Mouse (Mus musculus): ENCODE data around the gene Tex52.
"Not testable (repeated sequence)": the region's sequence is repeated elsewhere in the genome, so short reads cannot be mapped to it uniquely, and the experiment has no call there.

Tex52 gene

DNA sequence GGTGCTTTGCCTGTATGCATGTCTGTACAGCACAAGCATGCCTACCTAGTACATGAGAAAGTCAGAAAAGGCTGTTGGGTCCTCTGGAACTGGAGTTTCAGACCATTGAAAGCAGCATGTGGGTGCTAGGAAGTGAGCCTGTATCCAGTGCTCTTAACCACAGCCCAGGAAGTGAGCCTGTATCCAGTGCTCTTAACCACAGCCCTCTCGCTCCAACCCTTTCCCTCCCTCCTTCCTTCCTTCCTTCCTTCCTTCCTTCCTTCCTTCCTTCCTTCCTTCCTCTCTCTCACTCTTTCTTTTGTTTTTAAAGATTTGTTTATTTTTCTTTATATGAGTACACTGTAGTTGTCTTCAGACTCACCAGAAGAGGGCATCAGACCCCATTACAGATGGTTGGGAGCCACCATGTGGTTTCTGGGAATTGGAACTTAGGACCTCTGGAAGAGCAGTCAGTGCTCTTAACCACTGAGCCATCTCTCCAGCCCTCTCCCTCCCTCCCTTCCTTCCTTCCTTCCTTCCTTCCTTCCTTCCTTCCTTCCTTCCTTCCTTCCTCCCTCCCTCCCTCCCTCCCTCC, 5.4 kb downstream of the Tex52 start:
- DNase-seq (ENCODE audit: low read depth, low spot score) = not testable (repeated sequence)

DNA sequence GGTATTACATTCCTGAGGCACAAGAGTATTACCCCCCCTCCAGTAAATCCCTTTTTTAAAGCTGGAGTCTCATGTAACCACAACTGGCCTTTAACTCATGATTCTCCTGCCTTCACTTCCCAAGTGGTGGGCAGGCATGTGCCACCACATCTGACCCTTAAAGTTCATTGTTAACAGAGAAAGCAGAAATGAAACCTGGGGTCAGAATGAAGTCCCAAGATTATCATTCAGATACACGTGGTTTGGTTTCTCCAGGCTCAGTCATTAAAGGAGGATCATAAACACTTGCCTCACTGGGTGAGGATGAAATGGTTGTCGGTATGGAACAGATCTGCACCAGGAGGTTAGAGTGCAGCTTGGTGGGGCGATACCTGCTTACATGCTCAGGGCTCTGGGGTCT, 6.0 kb downstream of the Tex52 start:
- no peak for DNase-seq (ENCODE audit: low read depth, low spot score)

DNA sequence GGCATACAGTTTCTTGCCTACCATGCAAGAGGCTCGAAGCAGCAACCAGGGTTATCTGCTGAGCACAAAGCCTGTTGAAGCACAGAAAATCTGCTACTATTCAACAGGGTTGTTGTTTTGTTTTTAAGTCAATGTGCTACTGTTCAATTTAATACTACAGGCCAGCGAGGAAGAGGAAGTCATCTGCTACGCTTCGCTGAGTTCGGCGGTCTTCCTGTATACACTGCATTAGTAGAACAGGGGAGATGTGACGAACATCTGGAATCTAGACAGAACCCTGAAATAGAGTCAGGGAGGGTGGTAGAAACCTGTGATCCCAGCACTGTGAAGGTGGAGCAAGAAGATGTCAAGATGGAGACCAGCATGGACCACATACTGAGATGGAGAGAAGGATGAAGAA, 8.5 kb downstream of the Tex52 start:
- no peak for DNase-seq (ENCODE audit: low read depth, low spot score)

DNA sequence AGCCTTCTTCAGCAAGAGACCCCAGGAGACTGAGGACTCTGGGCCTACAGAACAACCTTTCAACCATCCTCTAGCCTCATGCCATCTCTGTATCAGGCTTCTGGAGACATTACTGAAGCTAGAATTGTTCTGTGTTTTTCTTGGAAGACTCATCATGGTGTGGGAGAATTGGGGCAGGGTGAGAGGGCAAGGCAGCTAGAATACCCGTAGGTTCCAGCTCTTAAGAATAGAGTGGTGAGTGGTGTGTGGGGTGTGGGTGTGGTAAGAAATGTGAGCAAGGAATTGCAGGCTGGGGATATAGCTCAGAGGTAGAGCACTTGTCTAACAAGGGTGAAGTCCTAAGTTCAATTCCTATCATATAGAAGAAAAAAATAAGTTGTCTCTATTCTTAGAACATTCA, 9.8 kb downstream of the Tex52 start:
- no peak for DNase-seq (ENCODE audit: low read depth, low spot score)

DNA sequence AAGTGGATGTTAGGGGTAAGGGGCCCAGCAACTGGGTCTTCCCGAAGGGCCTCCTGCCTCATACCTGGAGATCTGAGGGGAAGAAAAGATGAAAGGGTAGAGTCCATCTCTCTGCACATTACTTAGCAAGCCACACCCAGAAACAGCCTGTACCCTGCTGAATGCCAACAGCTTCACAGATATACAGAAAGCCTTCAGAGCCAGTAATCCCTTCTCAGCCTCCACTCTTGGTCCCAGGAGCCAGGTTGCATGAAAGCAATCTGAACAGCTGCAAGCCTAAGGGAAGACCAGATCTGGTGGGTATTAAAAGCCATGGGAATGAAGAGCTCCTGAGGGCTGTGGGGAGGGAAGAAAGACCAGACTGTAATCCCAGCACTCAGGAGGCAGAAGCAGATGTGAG, 13.9 kb downstream of the Tex52 start:
- no peak for DNase-seq (ENCODE audit: low read depth, low spot score)

DNA sequence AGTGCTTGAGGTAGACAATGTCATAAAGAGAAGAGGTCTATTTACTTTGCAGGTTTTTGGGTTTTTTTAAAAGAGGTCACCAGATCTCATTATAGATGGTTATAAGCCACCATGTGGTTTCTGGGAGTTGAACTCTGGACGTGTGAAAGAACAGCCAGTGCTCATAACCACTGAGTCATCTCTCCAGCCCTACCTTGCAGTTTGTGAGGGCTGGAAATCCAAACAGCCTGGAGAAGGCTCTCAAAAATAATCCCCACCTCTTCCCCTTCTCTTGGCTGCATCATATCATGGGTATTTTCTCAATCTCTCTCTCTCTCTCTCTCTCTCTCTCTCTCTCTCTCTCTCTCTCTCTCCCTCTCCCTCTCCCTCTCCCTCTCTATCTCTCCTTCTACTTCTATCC, 15.4 kb downstream of the Tex52 start:
- no peak for DNase-seq (ENCODE audit: low read depth, low spot score)

DNA sequence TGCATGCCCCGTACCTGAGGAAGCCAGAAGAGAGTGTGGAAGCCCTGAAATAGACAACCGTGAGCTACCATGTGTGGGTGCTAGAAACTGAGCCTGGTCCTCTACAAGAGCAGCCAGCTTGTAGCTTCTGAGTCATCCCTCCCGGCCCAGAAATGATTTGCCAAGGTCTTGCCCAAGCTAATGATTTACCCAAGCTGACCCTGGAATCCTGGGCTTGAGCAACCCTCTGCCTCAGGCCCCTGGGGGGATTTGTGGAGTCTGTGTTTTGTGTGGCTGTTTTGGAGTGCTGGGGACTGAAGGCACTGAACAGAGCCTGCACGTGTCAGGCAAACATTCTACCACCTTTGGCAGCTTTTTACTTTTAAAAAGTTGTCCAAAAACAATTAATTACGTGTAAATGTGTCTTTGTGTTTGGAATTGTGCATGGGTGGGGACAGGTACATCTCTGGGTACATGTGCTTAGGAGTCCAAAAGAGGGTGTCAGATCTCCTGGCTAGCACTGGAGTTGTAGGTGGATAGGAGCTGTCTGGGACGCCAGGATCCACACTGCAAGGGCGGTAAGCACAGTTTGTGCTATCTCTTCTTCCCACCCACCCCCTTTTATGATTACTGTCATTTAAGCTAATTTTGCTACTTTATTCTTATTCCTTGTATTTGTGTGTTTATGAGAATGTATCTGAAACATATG, 22.5 kb downstream of the Tex52 start:
- no peak for DNase-seq (ENCODE audit: low read depth, low spot score)

DNA sequence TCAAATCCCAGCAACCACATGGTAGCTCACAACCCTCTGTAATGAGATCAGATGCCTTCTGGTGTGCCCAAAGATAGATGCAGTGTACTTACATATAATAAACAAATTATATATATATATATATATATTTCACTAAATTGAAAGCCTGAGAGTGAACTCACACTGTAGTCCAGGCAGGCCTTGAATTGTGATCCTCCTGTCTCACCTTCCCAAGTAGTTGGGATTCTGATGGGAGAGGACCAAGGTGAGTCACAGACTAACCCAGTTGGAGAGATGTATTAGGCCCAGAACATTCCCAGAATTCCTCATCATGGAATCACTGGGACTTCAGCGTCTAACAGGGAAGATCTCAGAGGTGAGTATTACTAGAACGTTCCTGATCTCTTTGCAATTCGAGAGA, 23.7 kb downstream of the Tex52 start, which contains the start of gene Nrip2:
Gene Nrip2 (plus strand): TSS at position 301 of the 400 bp plus-strand sequence.
- no peak for DNase-seq (ENCODE audit: low read depth, low spot score)

DNA sequence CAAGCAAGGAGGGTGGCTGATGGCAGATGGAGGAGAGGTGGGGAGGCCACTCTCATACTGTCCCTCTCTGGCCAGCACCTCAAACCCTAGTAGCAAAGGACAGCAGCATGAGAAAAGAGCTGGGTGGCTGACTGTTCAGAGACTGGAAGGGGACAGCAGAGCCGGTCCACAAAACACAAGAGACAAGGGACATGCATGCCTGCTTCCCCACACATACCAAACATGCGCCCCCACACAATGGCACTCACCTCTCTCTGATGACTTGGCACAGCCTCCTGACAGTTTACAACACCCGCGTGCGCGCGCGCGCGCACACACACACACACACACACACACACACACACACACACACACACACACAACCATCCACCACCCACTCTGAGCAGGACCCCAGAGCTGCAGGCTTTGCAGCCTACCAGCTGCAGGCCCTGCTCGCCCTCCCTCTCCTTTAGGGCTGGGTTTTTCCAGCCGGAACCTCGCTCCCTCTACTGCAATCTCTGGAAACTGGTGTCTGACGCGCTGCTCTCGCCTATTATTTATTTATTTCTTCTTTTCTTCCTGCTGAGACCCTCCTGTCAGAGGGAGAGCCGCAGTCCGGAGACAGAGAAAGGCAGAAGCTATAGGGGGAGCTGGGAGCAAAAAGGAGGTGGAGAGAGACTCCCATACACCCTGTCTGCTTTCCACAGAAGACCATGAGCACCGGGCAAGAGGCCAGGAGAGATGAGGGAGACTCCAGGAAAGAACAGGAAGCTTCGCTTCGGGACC, 24.3 kb downstream of the Tex52 start:
- no peak for DNase-seq (ENCODE audit: low read depth, low spot score)

DNA sequence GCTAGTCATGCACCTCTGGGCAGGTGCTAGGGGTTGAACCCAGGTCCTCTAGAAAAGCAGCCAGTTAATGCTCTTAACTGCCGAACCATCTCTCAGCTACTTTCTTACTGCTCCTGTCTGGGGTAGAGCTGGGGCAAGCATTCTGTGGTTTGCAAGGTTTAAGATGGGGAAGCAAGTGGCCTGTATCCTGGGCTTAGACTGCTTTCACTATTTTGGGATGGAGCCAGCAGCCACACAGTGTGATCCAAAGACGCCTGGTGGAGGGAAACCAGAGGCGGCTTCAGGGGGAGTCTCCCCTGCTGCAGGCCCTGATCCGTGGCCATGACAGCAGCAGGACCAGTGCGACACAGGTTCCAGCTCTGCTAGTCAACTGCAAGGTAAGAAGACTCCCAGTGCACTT, 29.5 kb downstream of the Tex52 start:
- no peak for DNase-seq (ENCODE audit: low read depth, low spot score)

DNA sequence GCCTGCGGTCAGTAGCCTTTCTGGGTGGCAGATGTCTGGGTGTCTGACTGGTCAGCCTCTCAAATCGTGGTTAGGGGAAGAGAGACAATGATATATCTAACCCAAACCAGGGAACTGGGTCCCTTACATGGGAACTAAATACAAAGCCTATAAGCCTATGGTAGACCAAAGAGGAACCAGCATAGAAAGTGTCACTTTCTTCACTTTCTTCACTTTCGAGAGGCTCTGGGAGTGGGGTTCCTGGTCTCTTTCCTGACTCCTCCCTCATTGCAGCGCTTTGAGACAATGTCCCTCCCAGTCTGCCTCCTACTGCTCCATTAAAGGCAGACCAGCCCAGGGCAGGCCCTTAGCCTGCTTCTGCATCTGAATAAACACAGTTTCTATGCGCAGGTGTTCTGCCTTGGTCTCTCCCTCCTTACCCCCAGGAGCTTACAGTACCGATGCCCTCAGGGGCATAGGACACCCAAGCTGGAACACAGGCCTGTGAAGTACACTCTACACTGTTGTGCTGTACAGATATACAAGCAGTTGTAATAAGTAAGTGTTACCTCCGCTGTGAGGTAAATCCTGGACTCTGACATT, 33.4 kb downstream of the Tex52 start:
- DNase-seq (ENCODE audit: low read depth, low spot score) = no peak

DNA sequence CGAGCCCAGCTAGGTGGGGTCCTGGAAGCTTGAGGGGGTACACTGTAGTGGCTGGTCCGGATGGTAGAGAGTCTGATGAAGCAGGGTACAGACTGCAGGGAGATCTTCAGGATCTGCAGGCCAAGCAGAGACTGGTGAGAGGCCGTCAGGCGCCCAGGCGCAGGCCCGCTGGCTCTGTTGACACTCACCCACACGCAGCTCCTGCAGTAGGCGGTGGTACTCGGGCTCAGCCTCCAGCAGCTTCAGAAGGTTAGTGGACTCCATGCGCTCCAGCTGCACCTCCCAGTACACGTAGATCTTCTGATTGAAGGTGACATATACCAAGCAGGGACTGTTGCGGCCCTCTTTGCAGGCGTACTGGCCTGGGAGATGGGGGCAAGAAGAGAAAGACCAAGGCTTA, 35.0 kb downstream of the Tex52 start:
- DNase-seq (ENCODE audit: low read depth, low spot score) = no peak

DNA sequence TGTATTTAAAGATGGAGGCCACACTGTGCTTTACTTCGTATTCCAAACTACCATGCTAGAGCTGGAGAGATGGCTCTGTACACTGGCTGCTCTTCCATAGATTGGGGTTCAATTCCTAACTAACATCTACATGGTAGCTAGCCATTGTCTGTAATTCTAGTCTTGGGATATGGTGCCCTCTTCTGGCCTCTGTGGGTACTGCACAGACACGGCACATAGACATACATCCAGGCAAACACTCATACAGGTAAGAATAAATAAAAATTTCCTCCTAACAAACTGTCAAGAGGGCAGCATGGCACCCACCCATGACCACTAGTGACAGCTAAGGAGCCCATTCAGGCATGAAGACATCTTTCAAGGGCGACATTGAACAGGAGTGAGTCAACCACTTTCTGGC, 35.9 kb downstream of the Tex52 start:
- DNase-seq (ENCODE audit: low read depth, low spot score) = peak; percentile 74

DNA sequence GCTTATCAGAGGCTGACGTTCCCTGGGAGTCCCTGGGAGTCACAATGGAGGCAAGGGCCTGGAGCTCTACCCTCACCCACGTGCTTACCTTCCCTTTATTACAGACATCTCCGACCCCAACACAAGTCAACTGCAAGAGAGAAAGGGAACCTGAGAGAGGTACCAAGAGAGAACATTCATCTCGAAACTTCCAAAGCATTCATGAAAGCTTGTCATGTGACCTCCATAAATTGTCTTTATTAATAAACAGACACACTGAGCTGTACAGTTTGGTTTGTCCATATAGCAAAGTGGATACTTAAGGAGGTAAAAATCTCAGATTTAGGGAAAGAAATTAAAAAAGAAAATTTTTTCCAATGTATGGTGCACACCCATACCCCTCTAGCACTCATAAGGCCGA, 40.9 kb downstream of the Tex52 start:
- no peak for DNase-seq (ENCODE audit: low read depth, low spot score)

DNA sequence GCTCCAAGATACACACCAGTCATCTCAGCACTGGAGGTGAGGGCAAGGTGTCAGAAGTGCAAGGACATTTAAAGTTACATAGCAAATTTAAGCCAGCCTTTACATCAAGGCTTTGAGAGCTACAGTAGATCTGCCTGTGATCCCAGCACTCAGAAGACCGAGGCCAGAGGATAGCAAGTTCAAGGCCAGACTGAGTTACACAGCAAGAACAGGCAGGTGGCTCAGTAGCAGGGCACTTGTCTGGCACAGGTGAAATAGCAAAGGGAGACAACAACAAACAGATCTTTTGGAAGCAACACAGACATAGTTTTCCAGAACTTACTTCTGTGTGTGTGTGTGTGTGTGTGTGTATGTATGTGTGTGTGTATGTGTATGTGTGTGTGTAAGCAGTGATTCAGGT, 42.8 kb downstream of the Tex52 start:
- no peak for DNase-seq (ENCODE audit: low read depth, low spot score)

DNA sequence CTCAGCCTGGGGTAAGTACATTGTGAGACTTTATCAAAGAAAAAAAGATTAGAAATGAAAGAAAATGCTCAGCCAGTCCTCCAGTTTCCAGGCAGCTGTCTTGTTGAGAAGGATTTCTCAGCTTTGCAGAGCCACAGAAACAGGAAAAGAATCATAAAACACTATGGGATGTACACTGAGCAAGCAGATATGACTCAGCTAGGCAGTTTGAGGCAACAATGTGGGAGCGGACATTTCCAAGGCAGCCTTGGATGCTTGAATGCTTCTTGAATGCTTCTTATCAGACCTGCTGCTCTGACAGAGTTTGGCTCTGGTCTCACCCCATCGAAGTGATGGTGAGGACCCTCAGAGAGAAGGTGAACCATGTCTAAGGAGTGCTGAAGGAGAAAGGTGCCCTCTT, 45.8 kb downstream of the Tex52 start:
- no peak for DNase-seq (ENCODE audit: low read depth, low spot score)

DNA sequence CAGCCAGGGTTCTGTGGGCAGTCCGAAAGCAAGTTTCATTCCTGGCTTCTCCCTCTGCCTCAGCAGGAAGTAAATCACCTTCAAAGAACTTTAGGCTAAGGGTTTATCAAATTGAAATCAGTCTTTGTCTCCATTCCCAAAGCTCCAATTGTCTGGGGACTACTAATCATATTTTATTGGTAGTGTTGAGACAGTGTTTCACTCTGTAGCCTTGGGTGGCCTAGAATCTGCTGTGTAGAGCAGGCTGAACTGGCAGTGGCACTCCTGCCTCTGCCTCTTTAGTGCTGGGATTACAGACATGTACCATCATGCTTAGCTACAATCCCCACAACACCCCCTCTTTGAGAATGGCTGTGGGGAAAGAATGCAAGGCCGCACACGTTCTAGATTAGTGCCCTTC, 46.2 kb downstream of the Tex52 start:
- DNase-seq (ENCODE audit: low read depth, low spot score) = no peak

DNA sequence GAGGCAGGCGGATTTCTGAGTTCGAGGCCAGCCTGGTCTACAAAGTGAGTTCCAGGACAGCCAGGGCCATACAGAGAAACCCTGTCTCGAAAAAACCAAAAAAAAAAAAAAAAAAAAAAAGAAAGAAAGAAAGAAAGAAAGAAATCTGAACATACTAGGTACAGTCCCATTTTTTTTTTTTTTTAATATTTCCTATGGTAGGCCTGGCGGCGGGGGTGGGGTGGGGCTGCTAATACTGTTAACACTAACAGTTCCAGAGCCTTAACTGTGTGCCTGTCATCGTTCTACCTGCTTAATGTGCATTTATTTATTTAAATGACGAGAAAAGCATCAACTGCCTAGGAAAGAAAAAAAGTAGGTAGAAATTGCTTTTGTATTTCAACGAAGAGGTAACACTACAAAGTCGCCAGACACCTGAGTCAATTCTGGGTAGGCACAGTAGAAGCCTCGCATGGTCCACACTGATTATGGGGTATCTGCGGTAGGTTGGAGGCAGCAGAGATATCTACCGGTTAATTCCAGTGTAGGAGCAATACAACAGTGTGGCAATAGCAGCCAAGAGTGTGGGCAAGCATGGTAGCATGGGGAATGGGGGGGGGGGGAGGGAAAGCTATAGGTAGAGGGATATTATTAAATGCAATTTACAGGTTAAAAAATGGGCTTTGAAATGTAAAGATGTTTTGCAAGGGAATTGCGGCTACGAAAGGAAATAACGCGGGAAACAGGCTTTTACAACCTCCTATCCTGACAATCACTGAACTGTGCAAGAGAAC, 48.4 kb downstream of the Tex52 start:
- DNase-seq (ENCODE audit: low read depth, low spot score) = no peak

DNA sequence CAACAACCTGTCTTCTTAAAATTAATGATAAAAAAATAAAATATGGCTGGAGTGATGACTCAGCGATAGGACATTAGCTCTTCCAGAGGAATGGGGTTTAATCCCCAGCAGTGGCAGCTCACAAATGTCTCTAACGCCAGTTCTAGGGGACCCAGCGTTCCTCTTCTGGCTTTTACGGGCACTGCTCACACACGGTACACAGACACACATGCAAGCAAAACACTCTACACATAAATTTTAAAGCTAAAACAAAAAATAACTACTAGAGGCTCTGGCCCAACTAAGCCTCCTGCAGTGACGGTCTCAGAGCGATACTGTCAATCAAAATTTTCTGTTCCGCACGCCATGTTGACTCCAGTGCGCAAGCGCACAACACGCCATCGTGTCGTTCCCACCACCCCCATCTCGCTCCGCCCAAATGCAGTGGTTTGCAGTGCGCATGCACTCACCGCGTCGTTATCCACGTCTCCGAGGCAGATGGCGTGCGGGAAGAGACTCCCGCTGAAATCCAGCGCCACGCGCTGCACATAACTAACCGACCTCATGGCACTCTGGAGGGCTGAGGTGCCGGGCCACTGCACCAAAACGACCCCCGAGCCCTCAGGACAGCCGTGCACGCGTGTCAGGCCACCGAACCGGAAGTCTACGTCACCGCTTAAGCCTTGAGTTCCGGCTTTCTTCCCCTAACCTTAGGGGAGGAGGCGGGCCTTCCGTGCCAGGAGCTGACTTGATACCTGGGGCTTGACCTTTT, 49.2 kb downstream of the Tex52 start, which contains the start of gene Itfg2:
Gene Itfg2 (minus strand): TSS at position 663 of the 751 bp plus-strand sequence.
- peak; percentile 97 for DNase-seq (ENCODE audit: low read depth, low spot score)

DNA sequence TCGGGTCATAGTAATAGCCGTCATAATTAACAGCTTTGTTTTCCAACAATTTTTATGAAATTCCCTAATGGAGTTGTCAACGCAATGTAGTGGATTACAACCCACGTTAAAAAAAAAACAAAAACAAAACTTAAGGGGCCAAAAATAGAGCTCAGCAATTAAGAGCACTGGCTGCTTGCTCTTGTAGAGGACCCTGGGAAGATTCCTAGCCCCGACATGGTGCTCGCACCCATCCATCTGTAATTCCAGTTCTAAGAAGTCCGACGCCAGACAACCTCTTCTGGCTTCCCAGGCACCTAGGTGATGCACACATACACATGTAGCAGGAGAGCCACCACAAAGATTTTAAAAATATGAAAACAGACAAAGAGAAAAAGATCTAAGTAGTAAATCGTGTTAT, 49.8 kb downstream of the Tex52 start:
- DNase-seq (ENCODE audit: low read depth, low spot score) = no peak

DNA sequence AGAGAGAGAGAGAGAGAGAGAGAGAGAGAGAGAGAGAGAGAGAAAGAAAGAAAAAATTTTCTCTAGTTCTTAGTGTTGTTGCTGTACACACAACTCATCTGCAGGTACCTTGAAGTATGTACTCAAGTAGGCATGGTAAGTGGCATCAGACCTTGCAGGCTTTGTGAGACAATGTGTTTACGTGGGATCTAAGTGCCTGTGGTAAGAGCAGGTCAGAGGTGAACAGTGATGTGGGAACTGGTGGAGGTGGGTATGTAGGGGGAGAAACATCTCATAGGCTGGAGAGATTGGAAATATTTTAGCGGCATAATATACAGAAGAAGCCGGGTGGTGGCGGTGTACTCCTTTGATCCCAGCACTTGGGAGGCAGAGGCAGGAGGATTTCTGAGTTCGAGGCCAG, 52.3 kb downstream of the Tex52 start:
- no peak for DNase-seq (ENCODE audit: low read depth, low spot score)

Data from forelimb bud, embryonic 11.5 days (tissue).